Mouse (Mus musculus) lung, adult 2 months (tissue): Measurements from ENCODE around the gene Arfrp1.

Experiments used
- CTCF ChIP-seq: fragments of 200-500 bp; IDR thresholded peaks from 2 replicates; pipeline ENCODE4 v1.5.1; 2011; ENCODE audit warnings: mild to moderate bottlenecking, low read length, control low read depth; ENCODE audit not compliant: insufficient read depth
- POLR2A ChIP-seq: fragments of 200-500 bp; IDR thresholded peaks from 2 replicates; pipeline ENCODE4 v1.6.1; 2011; ENCODE audit warnings: low read depth, mild to moderate bottlenecking, control low read depth, low read length, borderline replicate concordance; ENCODE audit errors: extremely low read depth

GRCm38 (mm10) chr2:181390136-181390870 is 25.1 kb upstream of the Arfrp1 start:
- no peak for TF ChIP-seq POLR2A
- TF ChIP-seq CTCF, result no peak
